Mouse (Mus musculus): ENCODE results near the gene Pkmyt1.

DNA sequence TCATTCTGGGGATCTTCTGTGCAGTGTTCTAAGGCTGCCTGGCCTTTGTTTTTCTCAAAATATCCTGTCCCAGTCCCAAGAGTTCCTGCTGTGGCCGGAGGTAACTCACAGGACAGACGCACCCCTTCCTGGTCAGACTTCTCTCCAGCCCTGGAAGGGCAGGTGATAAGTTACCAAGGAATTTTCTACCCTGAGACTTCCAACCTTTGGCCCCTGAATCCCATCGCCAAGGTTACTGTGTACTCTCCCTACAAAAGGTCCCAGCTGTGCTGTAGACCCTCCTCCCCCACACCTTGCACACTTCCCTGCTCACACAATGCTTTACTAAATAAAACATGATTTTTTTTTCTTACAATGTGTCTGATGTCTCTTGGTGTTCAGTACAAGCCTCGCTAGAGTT is 44.0 kb upstream of the Pkmyt1 start:
- no peak for TF ChIP-seq CTCF (IDR thresholded peaks at IDR 0.05; ENCODE audit: borderline replicate concordance, insufficient read depth, low read depth, low read length)
- TF ChIP-seq POLR2A (IDR thresholded peaks at IDR 0.05; ENCODE audit: borderline replicate concordance, insufficient read depth, low read length): no peak

All from cerebellum, adult 2 months (tissue).